In genomic region chr2:35691257-35692049, GRCm38 (mm10) we compare ENCODE assay signal across 8 mouse cellular contexts.
A peak's percentile ranks its signal among the peaks of the same experiment; 100 is the strongest.
DNase-seq lines count a peak whose midpoint lies in the region; ATAC-seq and TF ChIP-seq lines count a peak whose summit lies in the region.

No protein-coding gene starts in this region.

- no peak for TF ChIP-seq CTCF in left cerebral cortex, adult 2 months (IDR thresholded peaks at IDR 0.05)

- 0 out of 2 replicates have a peak, but pooled peaks cover 3% of the 10 kb centered on the region for H3K36me3 ChIP-seq in forebrain, embryonic 12.5 days (replicated peaks)

- peak overlapping the region; percentile 10; the same call in 1 of the 2 replicates for H3K27ac ChIP-seq in left cerebral cortex, adult 2 months
- peak overlapping the region; percentile 74 for H3K27ac ChIP-seq in forebrain, embryonic 12.5 days

- no peak overlapping the region for H3K4me3 ChIP-seq in left cerebral cortex, adult 2 months
- no peak overlapping the region for H3K4me3 ChIP-seq in forebrain, embryonic 12.5 days (replicated peaks)

- intact Hi-C loops in left cerebral cortex, adult 2 months (cut with DNase I) = no loop called here
- intact Hi-C loops in heart, postnatal 10 days (cut with DNase I) = no loop called here

- H3K9me3 ChIP-seq in forebrain, embryonic 12.5 days = no peaks in the 10 kb centered on the region

- H3K4me2 ChIP-seq in forebrain, embryonic 12.5 days = peak overlapping the region; percentile 16; the same call in 1 of the 2 replicates

- peak; percentile 81 for ATAC-seq in forebrain, embryonic 12.5 days (ENCODE audit: low FRiP score)
- ATAC-seq in megakaryocyte progenitor cell, adult 5-6 weeks (replicated peaks; ENCODE audit: poor library complexity) = peak; percentile 67

- 0 out of 2 replicates have a peak overlapping the region, but pooled peaks have one; percentile 12 for H3K9ac ChIP-seq in forebrain, embryonic 12.5 days

- peaks cover 85% of the 10 kb centered on the region for H3K4me1 ChIP-seq in forebrain, embryonic 12.5 days

- H3K27me3 ChIP-seq in forebrain, embryonic 12.5 days = no peaks in the 10 kb centered on the region

- DNase-seq in left cerebral cortex, adult 2 months (ENCODE audit: extremely low spot score in 1 of 2, low spot score in 2 of 2) = no peak
- DNase-seq in left cerebral cortex, adult 18-20 months (ENCODE audit: low spot score in 2 of 2) = no peak
- peak; percentile 82 to 86 for DNase-seq in heart, postnatal 10 days
- DNase-seq in kidney, postnatal 36 days = peak; percentile 89 to 95
- DNase-seq in testis, postnatal 10 days (ENCODE audit: low spot score) = peak; percentile 77
- no peak for DNase-seq in frontal cortex, postnatal 14 days (ENCODE audit: low spot score in 2 of 2)

- 9% methylated on average over 7 of the region's 7 CpGs for WGBS in forebrain, embryonic 12.5 days

Comparison
In these comparisons a context has a peak if more than half of its experiments do, and no peak if none do; other contexts are left out.
1. DNase-seq: peak in heart, postnatal 10 days (2 of 2), kidney, postnatal 36 days (2 of 2) and testis, postnatal 10 days (single experiment); none in left cerebral cortex, adult 2 months (0 of 2), left cerebral cortex, adult 18-20 months (0 of 2) and frontal cortex, postnatal 14 days (0 of 2).